Mouse (Mus musculus) liver (tissue): Measurements from ENCODE around the gene Rb1.
A peak's percentile ranks its signal among the peaks of the same experiment; 100 is the strongest.

Experiments
- DNase-seq: peaks from one replicate; pipeline ENCODE4 v3.0.0-alpha.2; 2020; ENCODE audit warnings: mixed read lengths

Rb1 gene

GRCm38 (mm10) chr14:73143710-73144420 is 181.8 kb downstream of the Rb1 start:
- no peak for DNase-seq

DNA sequence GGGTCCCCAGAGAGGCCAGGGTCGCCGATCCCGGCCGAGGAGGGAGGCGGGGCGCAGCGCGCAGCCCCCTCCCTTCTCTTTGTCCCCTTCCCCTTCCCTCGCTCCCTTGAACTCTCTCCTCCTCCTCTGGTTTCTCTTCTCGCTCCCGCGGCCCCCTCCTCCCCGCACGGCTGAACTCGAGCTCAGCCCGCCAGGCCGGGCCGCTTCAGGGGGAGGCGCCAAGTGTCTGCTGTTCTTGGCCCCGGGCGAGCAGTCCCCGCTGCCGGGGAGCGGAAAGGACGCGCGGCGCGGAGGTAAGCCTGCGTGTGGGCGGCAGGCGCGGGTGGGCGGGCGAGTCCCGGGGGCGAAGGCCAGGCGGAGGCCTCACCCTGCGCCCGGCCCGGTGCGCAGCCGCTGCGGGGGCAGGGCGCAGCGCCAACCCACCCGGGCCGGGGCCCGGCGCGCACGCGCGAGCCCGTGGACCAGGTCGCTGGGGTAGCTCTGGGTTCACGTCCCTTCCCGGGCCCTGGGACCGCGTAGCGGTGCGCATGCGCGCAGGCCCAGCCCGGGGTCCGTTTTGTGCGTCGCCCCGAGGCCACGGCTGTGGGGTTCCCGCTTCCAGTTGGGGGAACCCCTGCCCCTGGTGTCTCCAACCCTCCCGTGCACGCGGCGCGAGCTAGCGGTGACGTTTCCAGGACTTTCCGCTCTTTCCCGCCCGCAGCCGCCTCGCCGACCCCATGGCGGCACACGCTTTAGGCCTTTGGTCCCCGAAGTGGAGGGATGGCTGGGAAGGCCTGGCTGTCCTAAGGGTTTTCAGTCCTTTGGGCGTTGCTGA is 182.5 kb downstream of the Rb1 start:
- peak; percentile 77 for DNase-seq

- DNase-seq: no peak
These were observed 183.2 kb downstream of the Rb1 start for GRCm38 (mm10) chr14:73142421-73142895.

DNA sequence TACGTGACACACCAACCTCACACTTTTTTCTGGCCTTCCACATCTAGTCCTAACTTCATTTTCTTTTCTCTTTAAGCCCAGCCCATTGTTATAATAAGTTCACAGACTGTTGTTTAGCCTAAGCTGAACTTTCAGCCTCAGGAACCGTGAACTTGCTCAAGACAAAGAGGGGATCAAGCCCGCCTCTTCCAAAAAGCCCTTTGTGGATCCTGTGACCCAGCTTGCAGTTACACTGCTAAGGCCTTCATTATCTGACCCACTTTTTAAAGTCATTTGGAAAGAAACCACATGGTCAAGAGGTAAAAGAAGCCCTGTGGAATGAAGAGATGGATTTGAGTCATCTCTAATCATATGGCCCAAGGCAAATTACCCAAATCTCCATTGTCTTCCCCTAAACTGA is 183.8 kb downstream of the Rb1 start:
- DNase-seq: no peak

DNA sequence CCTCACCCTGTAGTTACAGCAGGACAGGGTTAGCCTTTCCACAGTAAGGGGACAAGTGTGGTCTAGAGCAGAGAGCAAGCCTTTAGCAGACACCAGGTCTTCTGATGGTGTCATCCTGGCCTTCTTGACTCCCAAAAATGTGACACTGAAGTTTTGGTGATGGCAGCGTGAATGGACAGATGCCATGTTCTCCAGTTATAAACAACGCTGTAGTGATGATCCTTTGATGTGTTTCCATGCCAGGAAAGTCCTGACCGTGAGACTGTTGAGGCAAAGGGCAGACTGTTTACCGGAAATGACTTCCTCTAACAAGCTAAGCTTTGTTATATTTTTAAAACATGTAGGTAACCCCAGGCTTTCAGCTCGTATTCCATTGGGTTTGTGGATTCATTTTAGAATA is 185.8 kb downstream of the Rb1 start:
- DNase-seq: no peak

DNA sequence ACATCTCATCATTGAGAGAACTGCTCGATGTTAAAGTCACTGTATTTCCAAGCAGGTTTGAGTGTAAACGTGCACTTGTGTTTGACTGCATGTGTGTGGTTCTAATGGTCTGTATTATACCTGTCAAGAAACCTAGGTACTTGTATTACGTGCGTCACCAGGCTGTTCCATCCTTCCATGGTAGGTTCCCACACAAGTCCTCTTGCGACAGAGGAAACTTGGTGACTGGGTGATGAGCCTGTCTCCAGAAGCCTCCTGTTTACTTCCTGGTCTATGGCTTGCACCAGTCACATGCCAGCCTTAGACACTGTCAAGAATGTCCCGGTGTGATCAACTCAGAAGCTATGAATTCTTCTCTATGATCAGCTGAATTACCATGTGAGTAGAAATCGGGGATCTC is 187.1 kb downstream of the Rb1 start:
- DNase-seq: no peak

DNA sequence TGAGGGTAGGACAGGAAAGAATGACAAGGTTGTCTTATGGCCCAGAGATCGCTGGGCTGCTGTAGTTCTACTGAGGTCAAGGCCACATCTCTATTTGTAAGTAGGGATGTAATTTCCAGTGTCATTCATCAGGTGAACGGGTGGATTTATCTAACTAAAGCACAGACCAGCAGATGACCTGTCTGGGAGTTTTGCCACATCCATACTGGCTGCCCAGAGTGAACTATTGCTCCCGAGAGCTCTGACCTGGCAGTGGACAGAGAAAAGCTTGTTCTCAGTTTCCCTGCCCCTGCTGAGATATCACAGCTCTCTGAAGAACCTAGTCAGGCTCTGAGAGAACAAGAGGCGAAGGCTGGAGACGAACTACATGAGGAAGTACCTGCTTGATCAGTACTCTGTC is 188.4 kb downstream of the Rb1 start:
- no peak for DNase-seq
